Mouse (Mus musculus) retina, embryonic 14.5 days (tissue): ENCODE results near the gene Rufy1.
"Not testable (repeated sequence)": the region's sequence is repeated elsewhere in the genome, so short reads cannot be mapped to it uniquely, and the experiment has no call there.

Experiments used
- DNase-seq: peaks from one replicate; pipeline ENCODE4 v3.0.0-alpha.2; 2015; ENCODE audit warnings: low spot score

Gene Rufy1

DNA sequence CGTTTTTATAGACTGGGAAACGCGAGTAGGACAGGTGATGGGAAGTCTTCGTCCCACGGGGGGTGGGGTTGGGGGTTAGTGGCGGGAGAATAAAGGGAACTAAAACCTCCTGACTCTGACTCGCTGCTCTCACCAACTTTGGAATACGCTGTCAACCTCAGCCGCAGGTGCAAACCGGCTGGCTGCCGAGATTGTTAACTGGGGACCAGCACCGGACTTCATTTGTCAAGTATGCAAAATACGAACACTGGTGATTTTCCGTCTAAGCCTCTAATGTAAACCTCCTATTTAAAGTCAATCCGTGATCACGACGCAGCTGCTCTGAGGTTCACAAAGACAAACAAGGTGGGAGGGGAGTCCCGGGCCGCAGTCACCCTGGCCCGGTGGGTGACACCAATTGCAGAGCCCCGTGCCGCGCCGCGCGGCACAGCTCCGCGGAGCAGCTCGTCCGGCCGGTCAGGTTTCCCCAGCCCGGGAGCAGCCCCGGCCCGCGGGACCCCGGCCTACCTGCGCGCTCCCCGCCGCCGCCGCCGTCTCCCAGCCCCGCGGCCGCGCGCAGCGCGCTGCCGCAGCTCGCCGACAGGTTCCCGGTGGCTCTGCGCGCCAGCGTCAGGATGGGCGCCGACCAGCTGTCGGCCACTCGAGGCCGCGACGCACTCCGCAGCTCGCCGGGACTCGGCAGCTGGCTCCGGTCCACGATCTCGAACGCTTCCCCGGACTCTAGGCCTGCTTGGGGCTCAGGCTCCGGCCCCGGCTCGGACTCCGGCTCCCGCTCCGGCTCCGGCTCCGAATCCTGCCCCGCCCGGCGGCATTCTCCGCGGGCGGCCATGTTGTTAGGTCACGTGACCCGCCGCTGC lies at the start of gene Rufy1:
TSS of gene Rufy1 (minus strand) at position 849 of the 857 bp plus-strand sequence.
- peak; percentile 89 for DNase-seq

- no peak for DNase-seq
These were observed 47.1 kb upstream of the Rufy1 start for GRCm38 (mm10) chr11:50478072-50478471.

GRCm38 (mm10) chr11:50477486-50478070 lies 46.7 kb upstream of the Rufy1 start:
- no peak for DNase-seq

DNA sequence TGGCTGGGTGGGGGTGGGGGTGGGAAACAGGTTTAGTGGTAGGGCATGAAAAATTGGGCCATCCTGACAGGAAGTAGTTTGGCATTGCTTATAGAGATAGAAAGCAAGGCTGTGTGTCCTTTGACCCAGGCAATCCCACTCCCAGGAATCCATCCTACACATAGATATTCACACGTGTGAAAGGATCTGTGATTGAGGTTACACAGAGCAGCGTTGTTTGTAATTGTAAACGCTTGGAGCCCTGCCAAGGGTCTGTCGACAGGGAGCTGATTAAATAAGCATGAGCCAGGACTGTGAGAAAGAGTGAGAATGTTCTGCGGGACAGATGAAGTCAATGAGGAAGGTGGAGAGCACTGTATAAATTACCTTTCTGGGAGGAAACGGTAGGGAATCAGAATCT lies 46.0 kb upstream of the Rufy1 start:
- DNase-seq, result no peak

DNA sequence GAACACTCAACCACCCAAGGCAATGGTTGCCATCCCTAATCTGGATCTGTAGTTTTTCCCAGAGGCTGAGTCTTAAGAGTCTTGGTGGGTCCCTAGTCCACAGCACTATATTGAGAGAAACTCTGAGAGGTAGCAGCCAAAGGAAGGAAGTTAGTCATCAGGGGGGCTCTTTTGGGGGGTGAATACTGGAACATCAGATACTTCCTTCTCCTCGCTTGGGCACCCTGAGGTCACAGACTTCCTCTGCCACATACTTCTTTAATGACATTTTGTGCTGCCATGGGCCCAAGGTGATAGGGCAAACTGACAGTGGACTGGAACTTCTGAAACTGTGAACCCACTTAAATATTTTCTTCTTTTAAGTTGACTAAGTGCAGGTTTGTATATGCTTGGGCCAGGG lies 43.0 kb upstream of the Rufy1 start:
- DNase-seq, result no peak

DNA sequence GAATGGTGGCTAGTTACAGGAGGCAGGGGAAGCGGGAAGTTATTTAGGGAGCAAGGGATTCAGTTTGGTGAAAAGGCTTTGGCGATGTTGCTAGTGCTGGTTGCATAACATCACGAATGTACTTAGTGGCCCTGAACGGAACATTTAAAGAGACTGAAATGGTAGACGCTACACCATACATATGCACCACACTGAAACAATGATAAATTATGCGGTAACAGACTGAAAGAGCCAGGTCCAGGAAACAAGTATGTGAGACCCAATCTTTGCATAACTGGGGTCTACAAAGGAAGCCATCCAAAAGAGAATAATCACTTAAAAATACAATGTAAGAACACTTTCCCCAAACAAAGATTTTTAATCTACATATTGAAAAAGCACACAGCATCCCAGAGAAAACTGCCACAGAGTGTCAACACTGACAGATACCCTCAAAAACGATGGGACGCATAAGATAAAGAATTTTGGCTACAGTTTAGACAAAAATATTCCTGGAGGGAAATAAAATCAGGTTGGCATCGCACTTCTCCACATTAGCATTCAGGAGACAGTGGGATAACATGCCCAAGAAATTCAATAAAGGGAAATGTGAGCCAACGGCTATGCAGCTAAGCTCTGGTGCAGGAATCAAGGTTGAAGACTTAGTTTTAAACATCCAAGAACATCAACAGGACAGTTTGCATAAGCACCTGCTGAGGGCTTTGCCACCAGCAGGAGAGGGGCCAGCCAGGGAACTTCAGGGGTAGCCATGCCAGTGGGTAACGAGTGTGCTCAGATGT lies 41.4 kb upstream of the Rufy1 start:
- DNase-seq, result no peak

DNA sequence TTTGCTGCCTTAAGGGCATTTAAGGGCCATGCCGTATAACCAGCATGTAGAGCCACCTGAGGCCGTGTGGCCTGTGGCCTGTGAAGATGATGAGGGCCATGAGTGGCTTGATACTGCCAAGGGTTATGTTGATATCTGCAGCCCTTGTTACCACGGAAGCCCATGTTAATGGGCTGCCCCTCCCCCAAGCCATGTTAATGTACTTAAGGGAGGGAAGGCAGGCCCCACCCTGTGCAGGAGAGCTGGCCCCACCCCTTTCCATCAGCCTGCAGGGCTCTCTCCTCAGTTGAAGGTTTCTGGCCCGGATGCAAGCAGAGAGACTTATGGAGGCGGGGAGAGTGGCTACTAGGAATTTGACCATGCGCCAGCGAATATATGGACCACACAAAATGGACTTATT lies 30.6 kb upstream of the Rufy1 start:
- DNase-seq, result no peak

- DNase-seq, result no peak
These were observed 28.3 kb upstream of the Rufy1 start for GRCm38 (mm10) chr11:50459250-50459649.

- DNase-seq, result peak; percentile 29
These were observed 26.4 kb upstream of the Rufy1 start for GRCm38 (mm10) chr11:50457111-50457911.

DNA sequence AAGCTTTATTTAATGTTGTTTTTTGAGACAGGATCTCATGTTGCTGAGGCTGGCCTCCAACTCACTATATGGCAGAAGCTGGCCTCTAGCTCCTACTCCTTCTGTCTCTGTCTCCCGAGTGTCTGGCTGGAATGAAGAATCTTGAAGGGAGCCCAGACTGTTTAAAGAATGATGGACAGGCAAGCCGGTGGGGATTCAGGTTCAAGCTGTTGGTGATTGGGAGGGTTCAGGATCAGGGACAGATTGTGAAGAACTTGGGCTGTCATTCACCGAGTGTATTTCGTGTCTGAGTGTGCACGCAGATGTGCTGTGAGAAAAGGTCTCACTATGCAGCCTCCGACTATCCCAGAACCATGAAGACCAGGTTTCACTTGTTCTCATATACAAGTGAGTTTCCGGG lies 25.5 kb upstream of the Rufy1 start:
- DNase-seq, result no peak

DNA sequence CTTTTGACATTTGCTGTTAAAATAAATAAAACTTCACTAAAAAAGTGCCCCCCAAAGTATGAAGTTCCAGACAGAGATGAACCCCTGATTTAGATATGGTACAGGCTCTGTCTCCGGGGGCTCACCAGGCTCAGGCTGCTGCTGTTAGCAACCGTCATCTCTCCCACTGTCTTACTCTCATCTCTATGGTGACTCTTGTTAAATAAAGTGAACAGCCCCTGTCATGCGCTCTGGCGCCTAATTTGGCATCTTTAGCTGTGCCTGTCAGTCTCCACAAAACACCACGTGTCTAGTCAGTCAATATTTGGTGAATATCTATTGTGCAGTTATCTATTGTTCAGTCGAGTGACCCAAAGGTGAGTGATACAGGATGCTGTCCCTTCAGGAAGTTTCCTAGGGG lies 24.0 kb upstream of the Rufy1 start:
- no peak for DNase-seq

- no peak for DNase-seq
These were observed 19.3 kb upstream of the Rufy1 start for GRCm38 (mm10) chr11:50450236-50450635.

- DNase-seq, result not testable (repeated sequence)
These were observed 17.2 kb upstream of the Rufy1 start for GRCm38 (mm10) chr11:50448163-50448562.

GRCm38 (mm10) chr11:50443259-50444065 lies 12.5 kb upstream of the Rufy1 start:
- DNase-seq, result peak; percentile 88

- no peak for DNase-seq
These were observed 10.7 kb upstream of the Rufy1 start for GRCm38 (mm10) chr11:50441637-50442036.

DNA sequence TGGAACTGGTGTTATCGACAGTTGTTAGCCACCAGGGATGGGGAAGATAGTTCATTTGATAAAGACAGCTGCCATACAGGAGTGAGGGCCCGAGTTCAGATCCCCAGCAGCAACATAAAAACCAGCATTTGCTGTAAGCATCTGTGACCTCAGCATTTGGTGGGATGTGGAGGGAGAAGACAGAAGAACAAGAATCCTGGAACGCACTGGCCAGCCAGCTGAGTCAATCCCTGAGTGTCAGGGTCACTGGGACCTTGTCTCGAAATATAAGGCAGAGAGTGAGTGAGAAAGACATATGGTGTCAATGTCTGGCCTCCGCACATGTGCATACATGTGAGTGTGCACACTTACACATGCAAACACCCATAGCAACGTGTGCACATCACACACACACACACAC lies 9.8 kb upstream of the Rufy1 start:
- no peak for DNase-seq

DNA sequence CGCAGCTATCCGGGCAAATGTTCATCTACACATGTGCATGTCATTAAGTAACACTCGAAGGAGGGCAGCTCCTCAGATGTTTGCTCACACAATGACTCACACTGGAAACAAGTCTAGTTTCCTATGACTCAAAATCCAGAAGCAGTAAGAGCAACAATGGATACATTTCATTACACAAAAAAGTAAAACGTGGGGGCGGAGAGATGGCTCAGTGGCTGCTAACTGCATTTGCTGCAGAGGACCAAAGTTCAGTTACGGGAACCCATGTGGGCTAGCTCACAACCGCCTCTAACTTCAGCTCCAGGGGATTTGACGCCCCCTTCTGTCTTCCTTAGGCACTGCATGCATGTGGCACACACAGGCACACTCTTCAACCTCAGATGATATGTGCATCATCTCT lies 8.9 kb upstream of the Rufy1 start:
- no peak for DNase-seq

DNA sequence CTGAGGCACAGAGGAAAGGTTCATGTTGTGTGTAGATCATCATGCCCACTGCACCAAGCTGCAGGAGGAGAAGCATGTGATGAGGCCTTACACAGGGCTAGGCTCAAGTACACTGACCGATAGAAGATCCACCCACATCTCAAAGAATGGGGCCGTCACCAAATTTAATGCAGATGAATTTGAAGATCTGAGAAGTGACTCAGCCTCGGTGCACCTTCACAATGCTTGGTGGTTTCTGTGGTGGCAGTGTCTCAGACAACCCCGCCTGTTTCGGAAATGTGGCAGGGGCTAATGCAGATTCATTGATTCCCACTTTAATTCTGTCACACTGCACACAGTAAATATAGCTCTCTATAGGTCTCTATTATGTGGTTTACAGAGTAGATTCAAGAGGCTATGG lies 2.0 kb upstream of the Rufy1 start:
- DNase-seq, result no peak

DNA sequence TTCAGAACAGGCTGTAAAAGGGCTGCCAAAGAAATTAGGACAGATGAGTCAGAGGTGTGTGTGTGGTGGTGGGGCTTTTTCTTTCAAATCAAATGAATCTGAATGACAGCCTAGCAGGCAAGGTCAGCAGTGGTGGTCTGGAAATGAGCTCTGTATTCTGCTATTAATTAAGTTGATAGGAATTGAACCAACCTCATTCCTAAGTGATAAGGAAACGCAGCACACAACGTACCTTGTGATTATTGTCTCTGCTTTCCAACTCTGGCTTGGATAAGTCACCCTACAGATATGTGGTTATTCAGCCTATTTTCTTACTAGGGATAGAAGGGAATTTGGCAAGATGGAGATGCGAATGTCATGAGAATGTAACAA lies 1.1 kb upstream of the Rufy1 start:
- DNase-seq, result no peak

DNA sequence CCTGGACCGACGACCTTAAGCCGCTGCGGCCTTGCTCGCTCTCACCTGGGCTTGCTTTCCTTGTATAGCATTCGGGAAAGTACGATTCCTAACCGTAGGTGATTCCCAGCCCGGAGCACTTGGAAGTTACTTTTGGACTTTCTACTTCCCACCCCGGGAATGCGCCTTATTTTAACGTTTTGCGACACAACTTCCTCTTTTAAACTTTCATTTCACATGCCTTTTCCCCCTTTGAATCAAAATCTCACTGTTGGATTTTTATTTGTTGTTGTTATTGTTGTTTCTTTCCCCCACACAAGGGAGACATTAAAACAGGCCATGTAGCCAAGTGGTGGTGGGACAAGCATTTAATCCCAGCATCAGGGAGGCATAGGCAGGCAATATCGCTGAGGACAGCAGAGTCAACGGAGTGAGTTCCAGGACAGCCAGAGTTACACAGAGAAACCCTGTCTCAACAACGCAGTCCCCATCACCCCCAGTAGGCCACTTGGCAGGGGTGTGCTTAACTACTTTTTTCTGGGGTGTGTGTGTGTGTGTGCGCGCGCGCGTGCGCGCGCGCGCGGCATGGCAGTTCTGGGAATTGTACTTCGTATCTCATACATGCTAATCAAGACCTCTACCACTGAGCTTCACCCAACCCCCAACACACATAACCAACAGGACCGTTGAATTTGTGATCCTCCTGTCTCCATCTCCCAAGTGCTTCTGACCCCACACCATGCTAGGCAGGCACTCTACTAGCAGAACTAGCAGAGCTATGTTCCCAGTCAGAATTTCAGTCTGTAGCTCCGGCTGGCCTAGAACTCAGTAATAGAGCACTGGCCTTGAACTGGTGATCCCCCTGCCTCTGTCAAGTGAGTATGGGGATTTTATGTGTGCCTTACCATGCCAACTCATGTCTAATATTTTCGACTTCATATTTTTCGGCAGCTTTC lies 476 bp upstream of the Rufy1 start:
- peak; percentile 32 for DNase-seq
